Mouse (Mus musculus): Measurements from ENCODE around the gene Mrrf. TPM values are rescaled to one million over a fixed set of nuclear protein-coding genes. Genes with fewer than 3 reads are reported as not detected.
"Not testable (repeated sequence)": the region's sequence is repeated elsewhere in the genome, so short reads cannot be mapped to it uniquely, and the experiment has no call there.

The Mrrf gene
- total RNA-seq, 1 experiment from 2014 or later = 26.0 TPM

- no peak for DNase-seq
These were observed 7.1 kb upstream of the Mrrf start for GRCm38 (mm10) chr2:36129051-36129450.

GRCm38 (mm10) chr2:36135887-36136286 is 302 bp upstream of the Mrrf start:
- no peak for DNase-seq

GRCm38 (mm10) chr2:36139096-36139495 is 2.9 kb downstream of the Mrrf start:
- no peak for DNase-seq

- DNase-seq = no peak
These were observed 12.7 kb downstream of the Mrrf start for GRCm38 (mm10) chr2:36148876-36149365.

GRCm38 (mm10) chr2:36152401-36152800 is 16.2 kb downstream of the Mrrf start:
- DNase-seq = not testable (repeated sequence)

- DNase-seq = no peak
These were observed 21.3 kb downstream of the Mrrf start for GRCm38 (mm10) chr2:36157461-36157860.

GRCm38 (mm10) chr2:36159336-36159735 is 23.1 kb downstream of the Mrrf start:
- DNase-seq = no peak

GRCm38 (mm10) chr2:36167990-36168618 is 31.9 kb downstream of the Mrrf start:
- DNase-seq = no peak

GRCm38 (mm10) chr2:36169176-36169575 is 33.0 kb downstream of the Mrrf start:
- DNase-seq = no peak

- no peak for DNase-seq
These were observed 35.9 kb downstream of the Mrrf start for GRCm38 (mm10) chr2:36172136-36172535.

GRCm38 (mm10) chr2:36172574-36172973 is 36.4 kb downstream of the Mrrf start:
- no peak for DNase-seq

- no peak for DNase-seq
These were observed 43.3 kb downstream of the Mrrf start for GRCm38 (mm10) chr2:36179487-36179886.

- DNase-seq = not testable (repeated sequence)
These were observed 45.6 kb downstream of the Mrrf start for GRCm38 (mm10) chr2:36181587-36182368.

GRCm38 (mm10) chr2:36183278-36183677 is 47.1 kb downstream of the Mrrf start:
- DNase-seq = no peak

- no peak for DNase-seq
These were observed 48.0 kb downstream of the Mrrf start for GRCm38 (mm10) chr2:36184192-36184591.

GRCm38 (mm10) chr2:36184876-36185275 is 48.7 kb downstream of the Mrrf start:
- no peak for DNase-seq

- DNase-seq = peak; percentile 38
These were observed 53.0 kb downstream of the Mrrf start for GRCm38 (mm10) chr2:36189200-36189599.

- no peak for DNase-seq
These were observed 55.1 kb downstream of the Mrrf start for GRCm38 (mm10) chr2:36191098-36191941.

- DNase-seq = no peak
These were observed 60.8 kb downstream of the Mrrf start for GRCm38 (mm10) chr2:36197021-36197420.

GRCm38 (mm10) chr2:36197919-36198881 is 62.0 kb downstream of the Mrrf start:
- DNase-seq = peak; percentile 40

- DNase-seq = no peak
These were observed 62.7 kb downstream of the Mrrf start for GRCm38 (mm10) chr2:36198882-36199262.
